Mouse (Mus musculus) embryonic fibroblast, embryonic 13.5 days (primary cell): ENCODE measurements around the gene Enox1.

Source experiments
- CTCF ChIP-seq: IDR thresholded peaks from 2 replicates; pipeline ENCODE4 v1.5.1; 2011; ENCODE audit warnings: mild to moderate bottlenecking, control low read depth, low read length, moderate library complexity, borderline replicate concordance; ENCODE audit not compliant: insufficient read depth
- POLR2A ChIP-seq: IDR thresholded peaks from 2 replicates; pipeline ENCODE4 v1.6.1; 2011; ENCODE audit warnings: low read depth, mild to moderate bottlenecking, control low read depth, low read length, moderate library complexity

DNA sequence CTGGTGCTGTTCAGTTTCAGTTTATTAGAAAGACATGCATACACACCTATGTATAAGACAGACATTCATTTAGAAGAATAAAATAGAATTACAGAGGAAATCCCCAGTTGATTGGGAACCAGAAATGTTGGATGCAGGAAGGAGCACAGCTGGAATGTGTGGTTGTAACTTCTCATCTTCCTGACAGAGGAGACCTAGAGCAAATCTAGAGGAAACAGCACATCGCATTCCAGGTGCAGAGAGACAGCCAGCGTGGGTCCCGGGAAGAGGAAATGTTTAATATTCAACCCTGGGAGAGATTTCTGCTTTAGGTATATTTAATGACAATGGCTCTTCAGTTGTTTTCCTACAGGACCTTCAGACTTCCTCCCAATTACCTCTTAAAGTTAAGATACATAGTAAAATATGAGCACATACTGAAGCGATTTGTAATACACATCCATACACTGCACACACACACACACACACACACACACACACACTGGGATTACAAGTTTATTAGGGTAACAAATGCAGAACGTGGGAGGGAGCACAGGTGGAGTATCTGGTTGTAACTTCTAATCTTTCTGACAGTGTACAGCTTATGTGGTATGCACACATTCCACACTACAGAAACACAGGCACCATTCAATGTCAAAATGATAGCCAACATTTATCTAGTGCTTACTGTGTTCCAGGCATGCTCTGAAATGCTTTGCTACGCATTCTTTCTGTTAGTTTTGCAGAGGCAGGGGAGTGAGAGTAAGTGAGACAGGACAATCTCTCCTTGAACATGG, 405.4 kb downstream of the Enox1 start:
- TF ChIP-seq POLR2A = no peak
- no peak for TF ChIP-seq CTCF
